Mouse (Mus musculus): ENCODE measurements around the gene Kdm5a. TPM values are rescaled to one million over a fixed set of nuclear protein-coding genes. Genes with fewer than 3 reads are reported as not detected.
A peak's percentile ranks its signal among the peaks of the same experiment; 100 is the strongest.

The Kdm5a gene
- total and polyA plus RNA-seq, 3 experiments, result 1.0 to 46.2 (median 42.8) TPM

- no peak for DNase-seq
Observed at GRCm38 (mm10) chr6:120471991-120472441, 108.1 kb downstream of the Kdm5a start.

DNA sequence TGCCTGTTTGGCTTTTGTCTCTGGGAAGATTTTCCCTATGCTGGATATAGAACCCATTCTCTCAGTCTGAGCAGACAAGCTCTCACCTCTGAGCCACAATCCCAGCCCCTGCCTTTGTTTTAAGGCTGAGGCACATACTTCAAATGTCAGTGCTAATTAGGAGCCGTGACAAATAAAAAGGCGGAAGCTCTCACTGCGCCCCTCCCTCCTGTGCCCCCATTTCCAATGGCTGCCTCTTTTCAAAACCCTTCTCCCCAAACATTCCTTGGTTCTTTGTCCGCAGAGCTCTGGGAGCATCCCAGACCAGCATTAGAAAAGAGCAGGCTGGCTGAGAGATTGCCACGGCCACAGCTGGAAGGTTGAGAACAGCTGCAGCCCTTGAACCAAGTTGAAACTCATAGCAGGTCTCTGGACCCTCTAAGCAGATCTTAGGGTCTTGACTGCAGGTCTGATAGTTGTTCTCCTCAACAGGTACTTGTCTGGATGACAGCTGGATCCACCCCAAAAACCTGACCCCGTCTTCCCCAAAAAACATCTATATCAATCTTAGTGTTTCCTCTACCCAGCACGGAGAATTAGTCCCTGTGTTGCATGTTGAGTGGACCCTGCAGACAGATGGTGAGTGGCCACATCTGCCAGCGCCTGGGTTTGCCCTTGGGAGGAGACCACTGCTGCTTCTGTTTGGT is 108.7 kb downstream of the Kdm5a start:
- no peak for DNase-seq

DNA sequence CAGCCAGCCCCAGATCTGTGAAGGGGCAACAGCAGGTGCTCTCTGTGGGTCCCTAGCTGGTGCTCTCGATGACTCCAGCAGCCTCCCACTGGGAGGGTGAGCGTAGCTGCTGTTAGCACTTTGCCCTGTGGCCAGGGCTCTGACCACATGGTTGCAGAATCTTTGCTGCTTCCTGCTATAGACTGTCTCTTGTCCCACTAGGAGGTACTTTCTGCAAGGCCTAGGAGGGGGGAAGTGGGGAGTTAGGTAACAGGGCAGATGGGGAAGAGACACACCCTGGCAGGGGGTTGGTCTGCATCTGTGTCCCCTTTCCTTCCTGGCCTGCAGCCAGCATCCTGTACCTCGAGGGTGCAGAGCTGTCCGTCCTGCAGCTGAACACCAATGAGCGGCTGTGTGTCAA is 109.5 kb downstream of the Kdm5a start:
- DNase-seq, result peak; percentile 47

GRCm38 (mm10) chr6:120475288-120475687 is 111.4 kb downstream of the Kdm5a start:
- DNase-seq, result no peak

DNA sequence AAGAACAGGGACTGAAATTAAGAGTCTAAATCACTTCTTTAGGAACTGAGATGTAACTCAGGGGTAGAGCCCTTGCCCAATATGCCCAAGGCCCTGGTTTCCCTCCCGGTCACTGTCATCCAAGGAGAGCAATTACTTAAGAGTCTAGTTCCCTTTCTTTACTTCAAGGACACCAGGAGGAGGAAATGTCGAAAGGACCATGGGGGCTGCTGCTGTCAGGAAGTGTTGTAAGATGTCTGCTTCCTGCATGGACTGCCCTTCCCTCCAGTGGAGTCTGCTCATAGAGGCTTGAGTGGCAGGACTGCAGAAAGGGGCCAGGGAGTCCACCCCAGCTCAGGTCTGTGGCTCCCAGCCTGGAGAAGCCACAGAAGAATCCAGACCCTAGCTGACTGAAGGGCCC is 115.4 kb downstream of the Kdm5a start:
- no peak for DNase-seq

DNA sequence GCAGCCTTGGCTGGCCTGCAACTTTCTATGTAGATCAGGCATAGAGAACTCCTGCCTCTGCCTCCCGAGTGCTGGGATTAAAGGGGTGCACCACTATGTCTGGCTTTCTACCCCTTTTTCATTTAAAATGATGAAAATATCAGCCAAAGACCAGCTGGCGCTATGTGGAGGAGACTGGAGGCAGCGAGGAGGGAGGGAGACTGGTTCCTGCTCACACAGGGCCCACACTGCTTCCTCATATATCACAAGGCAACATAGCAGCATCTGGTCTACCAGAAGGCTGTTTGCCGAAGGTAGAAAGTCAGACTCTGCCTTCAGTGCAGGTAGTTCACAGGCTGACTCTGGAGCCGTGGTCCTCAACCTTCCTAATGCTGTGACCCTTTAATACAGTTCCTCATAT is 116.4 kb downstream of the Kdm5a start:
- no peak for DNase-seq

DNA sequence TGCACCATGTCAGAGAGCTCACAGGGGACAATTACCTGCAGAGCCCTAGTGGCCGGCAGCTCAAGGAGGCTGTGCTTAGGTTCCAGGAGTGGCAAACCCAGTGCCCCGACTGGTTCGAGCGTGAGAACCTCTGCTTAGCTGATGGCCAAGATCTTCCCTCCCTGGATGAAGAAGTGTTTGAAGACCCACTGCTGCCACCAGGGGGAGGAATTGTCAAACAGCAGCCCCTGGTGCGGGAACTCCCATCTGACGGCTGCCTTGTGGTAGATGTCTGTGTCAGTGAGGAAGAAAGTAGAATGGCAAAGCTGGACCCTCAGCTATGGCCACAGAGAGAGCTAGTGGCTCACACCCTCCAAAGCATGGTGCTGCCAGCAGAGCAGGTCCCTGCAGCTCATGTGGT is 117.6 kb downstream of the Kdm5a start:
- DNase-seq, result no peak

DNA sequence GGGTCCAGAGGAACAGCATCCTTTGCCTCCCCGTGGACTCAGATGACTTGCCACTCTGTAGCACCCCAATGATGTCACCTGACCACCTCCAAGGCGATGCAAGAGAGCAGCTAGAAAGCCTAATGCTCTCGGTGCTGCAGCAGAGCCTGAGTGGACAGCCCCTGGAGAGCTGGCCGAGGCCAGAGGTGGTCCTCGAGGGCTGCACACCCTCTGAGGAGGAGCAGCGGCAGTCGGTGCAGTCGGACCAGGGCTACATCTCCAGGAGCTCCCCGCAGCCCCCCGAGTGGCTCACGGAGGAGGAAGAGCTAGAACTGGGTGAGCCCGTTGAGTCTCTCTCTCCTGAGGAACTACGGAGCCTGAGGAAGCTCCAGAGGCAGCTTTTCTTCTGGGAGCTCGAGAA is 118.1 kb downstream of the Kdm5a start:
- DNase-seq, result no peak

- DNase-seq, result no peak
Observed at GRCm38 (mm10) chr6:120482756-120483155, 118.8 kb downstream of the Kdm5a start.

GRCm38 (mm10) chr6:120483211-120483626 is 119.3 kb downstream of the Kdm5a start:
- peak; percentile 55 for DNase-seq

GRCm38 (mm10) chr6:120485038-120485437 is 121.1 kb downstream of the Kdm5a start:
- no peak for DNase-seq

DNA sequence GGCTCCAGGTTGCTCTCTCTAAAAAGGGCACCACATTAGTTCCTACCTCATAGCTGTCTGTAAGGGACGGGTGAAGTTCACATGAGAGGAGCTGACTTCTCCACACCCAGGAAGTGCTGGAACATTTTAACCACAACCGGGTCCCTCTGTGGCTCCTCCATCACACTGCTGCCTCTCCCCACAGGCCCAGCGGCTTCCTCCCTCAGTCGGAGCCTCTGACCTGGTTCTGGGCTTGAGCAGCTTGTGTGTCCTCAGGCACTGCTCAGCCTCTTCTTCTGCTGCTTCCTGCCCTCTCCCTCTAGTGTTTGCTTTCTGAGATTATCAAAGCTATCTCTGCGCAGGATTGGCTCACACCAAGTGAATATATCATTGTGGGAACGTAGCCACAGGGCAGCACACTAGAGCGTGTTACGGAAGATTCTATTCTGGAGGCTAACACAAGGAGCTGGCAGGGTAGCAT is 122.2 kb downstream of the Kdm5a start:
- no peak for DNase-seq

DNA sequence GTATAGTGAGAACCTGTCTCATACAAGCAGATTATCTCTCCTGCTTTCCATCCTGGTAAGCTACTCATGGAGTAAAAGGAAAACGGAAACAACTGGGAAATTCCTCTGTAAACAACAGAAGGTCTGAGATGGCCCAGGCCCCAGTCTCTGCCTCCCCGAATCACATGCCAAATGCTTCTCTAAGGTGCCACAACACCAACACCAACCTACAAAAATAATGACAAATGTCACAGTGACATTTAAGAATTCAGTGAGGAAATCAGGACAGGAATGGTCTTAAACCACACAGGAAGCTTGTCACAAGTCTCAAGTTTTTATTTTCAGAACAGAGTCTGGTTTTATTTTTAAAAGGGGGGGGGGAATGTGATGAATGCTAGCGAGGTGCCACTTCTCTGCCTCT is 124.7 kb downstream of the Kdm5a start:
- no peak for DNase-seq

GRCm38 (mm10) chr6:120489461-120489860 is 125.5 kb downstream of the Kdm5a start:
- DNase-seq, result no peak

GRCm38 (mm10) chr6:120491064-120491463 is 127.1 kb downstream of the Kdm5a start:
- DNase-seq, result no peak

DNA sequence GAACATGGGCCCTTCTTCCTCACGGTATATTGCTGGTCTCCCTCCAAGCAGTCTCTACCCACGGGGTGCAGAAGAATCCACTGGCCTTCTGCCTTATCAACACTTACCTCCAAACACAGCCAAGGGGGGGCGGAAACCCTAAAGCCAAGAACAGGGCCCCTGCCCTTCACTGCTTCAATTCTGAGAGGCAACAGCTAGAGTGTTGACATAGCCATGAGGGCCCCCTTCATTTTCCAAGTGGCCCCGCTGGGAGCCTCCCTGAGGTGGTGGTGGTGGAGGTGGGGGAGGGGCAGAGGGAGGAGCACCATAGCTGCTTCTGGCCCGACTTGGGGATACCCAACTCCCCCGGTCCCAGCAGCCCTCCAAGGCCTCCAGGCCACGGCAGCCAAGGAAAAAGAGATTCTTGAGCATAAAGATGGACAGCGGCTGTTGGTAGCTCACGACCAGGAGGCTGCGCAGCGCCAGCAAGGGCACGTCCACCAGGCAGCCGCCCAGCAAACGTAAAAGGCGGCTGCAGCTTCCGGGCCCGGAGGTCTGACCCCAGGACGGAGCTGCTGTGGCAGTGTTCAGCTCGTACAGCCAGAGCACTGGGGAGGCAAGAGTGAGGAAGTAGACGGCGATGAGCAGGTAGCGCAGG is 128.1 kb downstream of the Kdm5a start:
- no peak for DNase-seq

DNA sequence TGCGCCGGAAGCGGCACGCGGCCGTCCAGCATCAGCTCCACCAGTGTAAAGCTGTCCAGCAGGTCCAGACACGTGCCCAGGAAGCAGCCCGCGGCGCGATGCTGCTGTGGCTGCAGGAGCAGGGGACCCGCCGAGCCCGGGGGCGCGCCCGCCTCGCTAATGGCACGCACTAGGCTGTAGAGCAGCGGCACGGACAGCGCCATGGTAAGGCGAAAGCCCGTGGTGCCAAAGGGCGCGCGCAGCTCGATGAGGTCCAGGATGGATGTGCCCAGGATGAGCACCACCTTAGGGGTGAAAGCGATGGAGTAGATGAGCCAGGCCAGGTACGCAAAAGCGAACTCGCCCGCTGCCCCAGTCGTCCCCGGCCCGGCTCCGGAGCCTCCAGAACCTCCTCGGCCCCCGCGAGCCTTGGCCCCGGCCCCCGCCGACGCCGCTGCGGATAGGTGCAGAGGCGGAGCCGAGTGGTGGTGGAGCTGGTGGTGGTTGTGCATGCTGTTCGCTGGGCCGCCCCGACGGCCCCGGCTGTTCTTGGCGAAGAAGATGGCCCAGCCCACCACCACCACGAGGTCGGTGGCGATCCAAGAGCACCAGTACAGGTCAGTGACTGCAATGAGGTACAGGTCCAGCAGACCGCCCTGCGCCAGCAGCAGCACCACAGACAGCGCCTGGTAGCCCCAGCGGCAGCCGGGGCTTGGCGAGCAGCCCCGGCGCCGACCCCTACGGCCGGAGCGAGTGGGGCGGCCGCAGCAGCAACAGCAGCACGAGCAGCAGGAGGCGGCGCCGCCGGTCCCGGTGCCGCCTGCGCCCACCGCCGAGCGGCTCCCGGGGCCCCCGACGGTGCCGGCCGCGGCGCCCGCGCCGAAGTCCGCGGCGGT is 128.8 kb downstream of the Kdm5a start:
- peak; percentile 29 for DNase-seq

- DNase-seq, result peak; percentile 50
Observed at GRCm38 (mm10) chr6:120493374-120494181, 129.7 kb downstream of the Kdm5a start, which contains the start of gene Tmem121b. Gene Tmem121b (minus strand): TSS chr6:120493807.
